Mouse (Mus musculus) embryo, embryonic 11.5 days (tissue): Measurements from ENCODE around the gene Prkar1a.
A peak's percentile ranks its signal among the peaks of the same experiment; 100 is the strongest.
"Not testable (repeated sequence)": the region's sequence is repeated elsewhere in the genome, so short reads cannot be mapped to it uniquely, and the experiment has no call there.

Experiments
- DNase-seq: peaks from one replicate; pipeline ENCODE4 v3.0.0-alpha.2; 2012; ENCODE audit warnings: low read depth, low spot score

Gene Prkar1a

GRCm38 (mm10) chr11:109641498-109642222 is 7.5 kb upstream of the Prkar1a start:
- DNase-seq: no peak

GRCm38 (mm10) chr11:109648510-109648909 is 695 bp upstream of the Prkar1a start:
- DNase-seq: no peak

- DNase-seq: peak; percentile 68
Observed at GRCm38 (mm10) chr11:109649975-109650701, 933 bp downstream of the Prkar1a start.

GRCm38 (mm10) chr11:109650788-109651565 is 1.8 kb downstream of the Prkar1a start:
- peak; percentile 92 for DNase-seq

GRCm38 (mm10) chr11:109651566-109652024 is 2.4 kb downstream of the Prkar1a start:
- no peak for DNase-seq

GRCm38 (mm10) chr11:109652505-109652904 is 3.3 kb downstream of the Prkar1a start:
- DNase-seq: no peak

GRCm38 (mm10) chr11:109653201-109653600 is 4.0 kb downstream of the Prkar1a start:
- DNase-seq: no peak

GRCm38 (mm10) chr11:109654581-109654980 is 5.4 kb downstream of the Prkar1a start:
- no peak for DNase-seq

- DNase-seq: no peak
Observed at GRCm38 (mm10) chr11:109656232-109656631, 7.0 kb downstream of the Prkar1a start.

- DNase-seq: not testable (repeated sequence)
Observed at GRCm38 (mm10) chr11:109660526-109660925, 11.3 kb downstream of the Prkar1a start.

- DNase-seq: no peak
Observed at GRCm38 (mm10) chr11:109664293-109664692, 15.1 kb downstream of the Prkar1a start.

- no peak for DNase-seq
Observed at GRCm38 (mm10) chr11:109665424-109665823, 16.2 kb downstream of the Prkar1a start.

GRCm38 (mm10) chr11:109666411-109666810 is 17.2 kb downstream of the Prkar1a start:
- DNase-seq: no peak

GRCm38 (mm10) chr11:109667371-109667770 is 18.2 kb downstream of the Prkar1a start:
- DNase-seq: no peak

GRCm38 (mm10) chr11:109668115-109668725 is 19.0 kb downstream of the Prkar1a start:
- no peak for DNase-seq

GRCm38 (mm10) chr11:109669149-109669708 is 20.0 kb downstream of the Prkar1a start:
- no peak for DNase-seq

GRCm38 (mm10) chr11:109670026-109670916 is 21.1 kb downstream of the Prkar1a start:
- peak; percentile 35 for DNase-seq

GRCm38 (mm10) chr11:109671136-109672020 is 22.2 kb downstream of the Prkar1a start:
- no peak for DNase-seq

GRCm38 (mm10) chr11:109672021-109672324 is 22.8 kb downstream of the Prkar1a start:
- no peak for DNase-seq
